Mouse (Mus musculus): ENCODE data around the gene Copb2. TPM values are rescaled to one million over a fixed set of nuclear protein-coding genes. Genes with fewer than 3 reads are reported as not detected.

Gene Copb2
- polyA plus RNA-seq (2015; fragmentation: Illumina TruSeq; extraction: RNeasy Lipid Tissue Mini Kit (QIAGEN cat#74804); ENCODE audit: insufficient read depth, low replicate concordance), result 131 TPM

DNA sequence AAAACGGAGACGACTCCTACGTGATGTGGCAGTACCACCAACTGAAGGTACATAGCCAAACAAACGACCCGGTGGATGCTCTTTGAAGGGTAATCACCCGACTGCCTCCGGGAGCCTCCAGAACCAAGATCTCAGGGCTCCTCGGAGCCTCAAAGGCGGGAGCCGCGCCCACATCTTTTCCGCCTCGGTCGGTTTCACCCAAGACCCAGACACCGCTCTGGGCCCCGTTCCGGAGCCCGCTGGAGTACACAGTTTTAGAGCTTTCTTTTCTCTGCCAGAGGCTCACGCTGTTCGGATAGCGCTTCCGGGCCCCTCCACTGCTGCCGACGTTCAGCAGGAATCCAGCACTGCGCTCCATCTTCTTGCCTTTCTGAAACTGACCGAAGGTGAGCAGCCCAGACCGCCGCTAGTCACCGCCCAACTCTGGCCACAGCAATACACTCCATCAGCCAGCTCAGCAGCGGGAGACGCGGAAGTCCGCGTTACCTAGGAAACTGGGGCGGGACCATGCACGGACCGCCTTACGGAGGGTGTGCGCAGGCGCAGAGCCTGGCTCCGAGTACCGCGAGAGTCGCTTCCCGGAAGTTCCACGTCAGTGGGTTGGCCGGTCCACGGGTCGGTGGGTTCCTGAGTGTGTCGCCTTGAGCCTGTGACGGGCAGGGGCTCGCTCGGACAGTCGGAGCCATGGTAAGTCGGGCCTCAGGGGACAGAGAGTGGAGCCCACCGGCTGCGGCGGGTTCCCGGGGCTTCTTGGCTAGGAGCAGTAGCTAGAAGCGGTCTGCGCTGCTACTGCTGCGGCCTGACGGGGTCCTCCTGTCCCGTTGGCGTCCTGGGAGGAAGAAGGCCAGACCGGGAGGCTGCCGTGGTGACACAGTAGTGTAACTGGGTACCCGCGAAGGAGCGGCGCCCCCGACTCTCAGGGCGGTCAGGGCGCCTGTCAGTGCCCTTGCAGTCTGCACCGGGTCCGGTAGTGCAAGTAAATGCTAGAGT is at the start of gene Copb2:
Gene Copb2, plus strand, starts transcription at position 585 of the 990 bp plus-strand sequence.

DNA sequence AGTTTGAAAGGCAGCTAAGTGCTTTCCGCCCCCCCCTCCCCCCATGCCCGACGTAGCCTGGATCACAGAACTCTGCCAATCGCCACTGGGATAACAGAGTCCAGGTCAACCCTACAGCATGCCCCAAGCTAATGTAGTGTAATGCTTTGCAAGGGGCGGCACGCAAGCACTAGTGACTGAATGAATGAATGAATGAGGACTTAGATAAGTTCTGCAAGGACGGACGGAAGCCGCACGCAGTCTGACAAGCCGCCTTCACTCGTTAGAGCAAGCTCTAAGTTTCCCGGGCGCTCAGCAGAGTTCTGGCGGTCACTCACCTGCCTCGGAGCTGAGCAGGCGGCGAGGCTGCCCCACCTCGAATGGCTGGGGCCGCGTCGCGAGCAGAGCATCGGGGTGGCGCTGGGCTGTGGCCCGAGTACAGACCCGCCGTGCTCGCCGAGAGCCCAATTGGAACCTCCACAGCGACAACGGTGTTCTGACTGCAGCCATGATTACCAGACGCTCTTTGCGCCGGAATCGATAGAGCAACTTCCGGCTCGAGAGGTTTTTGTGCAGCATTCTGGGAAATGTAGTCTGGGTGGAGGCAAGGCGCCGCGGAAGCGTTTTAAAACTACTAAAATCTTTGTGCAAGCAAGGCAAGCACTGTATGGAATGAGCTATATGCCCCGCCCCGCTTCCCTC is 37.8 kb downstream of the Copb2 start, which contains the start of gene Mrps22:
Gene Mrps22, minus strand, starts transcription at position 505 of the 681 bp plus-strand sequence.

Other genes starting within 250 kb of the Copb2 start
- gene Rbp1, start 140.8 kb upstream of the Copb2 start, polyA plus RNA-seq (2015; fragmentation: Illumina TruSeq; extraction: RNeasy Lipid Tissue Mini Kit (QIAGEN cat#74804); ENCODE audit: insufficient read depth, low replicate concordance), result 1.5 TPM
- not detected for gene Rbp2, start 77.6 kb upstream of the Copb2 start, polyA plus RNA-seq (2015; fragmentation: Illumina TruSeq; extraction: RNeasy Lipid Tissue Mini Kit (QIAGEN cat#74804); ENCODE audit: insufficient read depth, low replicate concordance)
- 24.7 TPM for gene Mrps22, start 37.9 kb downstream of the Copb2 start, polyA plus RNA-seq (2015; fragmentation: Illumina TruSeq; extraction: RNeasy Lipid Tissue Mini Kit (QIAGEN cat#74804); ENCODE audit: insufficient read depth, low replicate concordance)

Measured in spleen, adult 10 weeks (tissue).